Mouse (Mus musculus): ENCODE measurements around the gene Dchs2.

DNA sequence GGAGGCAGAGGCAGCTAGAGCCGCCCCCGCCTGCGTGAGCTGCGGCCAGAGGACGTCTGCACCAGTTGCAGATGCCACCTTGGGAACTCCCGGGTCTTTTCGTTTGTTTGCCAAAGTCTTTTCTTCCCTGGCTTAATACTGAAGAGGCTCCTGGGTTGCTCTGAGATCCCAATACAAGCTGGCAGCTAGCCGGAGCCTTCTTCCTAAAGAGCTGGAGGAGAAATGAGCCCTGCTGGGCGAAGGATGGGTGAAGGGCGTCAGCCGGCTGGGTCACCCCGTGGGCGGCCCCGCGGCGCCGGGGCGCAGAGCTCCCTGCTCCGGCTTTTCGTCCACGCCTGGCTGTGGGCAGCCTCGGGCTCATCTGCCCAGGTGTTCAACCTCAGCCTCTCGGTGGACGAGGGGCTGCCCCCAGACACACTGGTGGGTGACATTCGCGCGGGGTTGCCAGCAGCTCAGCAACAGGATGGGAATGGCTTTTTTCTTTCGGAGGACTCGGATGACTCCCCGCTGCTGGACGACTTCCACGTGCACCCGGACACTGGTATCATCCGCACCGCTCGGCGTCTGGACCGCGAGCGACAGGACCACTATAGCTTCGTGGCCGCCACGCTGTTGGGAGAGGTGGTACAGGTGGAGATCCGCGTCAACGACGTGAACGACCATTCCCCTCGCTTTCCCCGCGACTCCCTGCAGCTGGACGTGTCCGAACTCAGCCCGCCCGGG is at the start of gene Dchs2:
- no peak for TF ChIP-seq CTCF (IDR thresholded peaks at IDR 0.05; ENCODE audit: extremely low read depth, insufficient read depth, insufficient read length, insufficient replicate concordance)
- TF ChIP-seq POLR2A (IDR thresholded peaks at IDR 0.05; ENCODE audit: low read depth, low read length) = no peak

Data from spleen, adult 2 months (tissue).